Mouse (Mus musculus) cerebellum, adult 18-20 months (tissue): ENCODE measurements around the gene Sirt6.

Experiments used
- DNase-seq, 2 experiments: peaks; one replicate each; pipeline ENCODE4 v3.0.0; 2021

Sirt6 gene

DNA sequence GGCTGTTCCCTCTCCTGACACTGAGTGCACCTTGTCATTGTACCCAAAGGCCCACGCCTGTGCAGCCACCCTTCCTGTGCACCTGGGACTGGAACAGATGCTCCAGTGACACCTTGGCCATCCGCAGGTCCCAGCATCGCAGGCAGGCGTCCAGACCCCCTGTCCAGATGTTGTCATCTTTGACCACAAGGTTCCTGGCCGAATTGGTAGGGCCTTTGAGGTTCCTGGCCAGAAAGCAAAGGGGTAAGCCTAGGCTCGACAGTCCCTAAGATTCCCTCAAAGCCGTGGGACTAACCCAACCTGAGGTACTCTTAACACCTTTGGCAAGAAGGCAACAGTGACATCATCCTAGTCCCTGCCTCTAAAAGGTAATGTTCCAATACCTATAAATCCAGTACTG is 35.0 kb downstream of the Sirt6 start:
- DNase-seq: peak in 1 of 2 experiments; percentile 21

DNA sequence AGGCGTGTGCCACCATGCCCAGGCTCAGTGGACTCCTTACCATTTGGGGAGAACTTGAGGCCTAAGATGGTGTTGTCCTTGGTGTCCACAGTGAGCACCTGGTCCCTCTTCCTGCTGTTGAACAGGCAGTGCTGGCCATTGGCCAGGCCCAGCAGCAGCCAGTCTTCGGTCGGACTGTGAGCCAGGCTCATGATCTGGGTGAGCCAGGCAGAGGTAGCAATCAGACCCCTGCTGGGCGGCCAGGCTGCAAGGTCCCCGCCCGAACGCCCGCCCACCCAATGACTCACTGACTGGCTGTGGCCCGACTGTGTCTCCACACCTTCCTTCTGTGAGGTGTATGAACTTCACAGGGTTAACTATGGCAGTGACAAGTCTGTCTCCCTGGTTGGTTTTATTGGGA is 35.8 kb downstream of the Sirt6 start:
- DNase-seq: peak in 1 of 2 experiments; percentile 54

DNA sequence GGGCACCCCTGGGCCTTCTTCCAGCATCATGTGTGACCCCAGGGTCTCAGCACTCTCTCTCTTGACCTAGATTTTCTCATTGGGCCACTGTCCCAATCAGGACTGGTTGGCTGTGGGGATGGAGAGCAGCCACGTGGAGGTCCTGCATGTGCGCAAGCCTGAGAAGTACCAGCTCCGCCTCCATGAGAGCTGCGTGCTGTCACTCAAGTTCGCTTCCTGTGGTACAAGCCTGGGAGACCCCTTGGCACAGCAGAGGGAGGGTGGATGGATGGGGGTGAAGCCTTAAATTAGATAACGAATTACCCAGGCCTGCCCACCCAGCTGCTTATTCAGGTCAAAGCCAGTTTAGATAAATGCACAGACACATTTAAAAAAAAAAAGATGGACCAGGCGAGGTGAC is 38.9 kb downstream of the Sirt6 start:
- DNase-seq: no peak

DNA sequence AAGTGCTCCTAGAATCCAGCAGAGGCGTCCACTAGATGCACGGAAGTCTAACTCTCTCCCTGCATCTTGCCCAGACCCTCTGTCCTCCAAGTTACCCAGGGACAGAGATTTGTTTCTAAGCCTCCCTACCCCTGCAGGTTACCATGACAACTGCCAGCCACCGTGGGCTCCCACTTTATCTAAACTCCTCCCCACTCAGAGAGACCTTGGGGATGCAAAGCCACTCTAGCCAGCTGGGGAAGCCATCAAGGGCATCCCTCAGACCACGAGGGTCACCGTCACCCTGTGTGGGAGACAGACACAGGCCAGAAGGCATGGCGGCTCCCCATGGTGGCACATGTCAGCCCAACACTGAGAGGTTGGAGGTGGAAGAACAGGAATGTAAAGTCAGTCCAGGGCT is 44.2 kb downstream of the Sirt6 start:
- no peak for DNase-seq

DNA sequence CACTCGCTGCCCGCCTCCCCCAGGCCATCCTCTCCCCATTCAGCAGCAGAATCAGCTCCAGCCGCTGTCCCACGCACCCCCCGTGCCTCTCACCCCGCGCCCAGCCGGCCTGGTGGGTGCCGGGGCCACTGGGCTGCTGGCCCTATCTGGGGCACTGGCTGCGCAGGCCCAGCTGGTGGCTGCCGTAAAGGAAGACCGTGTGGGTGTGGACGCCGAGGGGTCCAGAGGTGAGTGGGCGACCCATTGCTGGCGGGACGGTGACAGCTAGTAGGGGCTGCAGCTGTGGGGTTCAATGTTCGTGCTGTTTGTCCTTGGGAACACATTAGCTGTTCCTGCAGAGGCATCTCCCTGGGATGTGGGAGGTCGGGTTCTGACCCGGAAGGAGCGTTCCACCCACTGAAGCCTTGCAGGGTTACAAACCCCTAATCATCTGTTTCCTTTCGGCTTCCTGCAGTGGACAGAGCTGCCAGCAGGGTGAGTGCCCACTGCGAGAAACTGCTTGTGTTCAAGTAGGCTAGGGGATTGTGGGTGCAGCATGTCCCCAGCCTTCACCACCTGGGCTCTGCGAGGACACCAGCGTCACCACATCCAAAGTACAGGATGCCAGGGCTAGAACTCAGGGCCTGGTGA is 47.0 kb downstream of the Sirt6 start:
- DNase-seq: no peak

DNA sequence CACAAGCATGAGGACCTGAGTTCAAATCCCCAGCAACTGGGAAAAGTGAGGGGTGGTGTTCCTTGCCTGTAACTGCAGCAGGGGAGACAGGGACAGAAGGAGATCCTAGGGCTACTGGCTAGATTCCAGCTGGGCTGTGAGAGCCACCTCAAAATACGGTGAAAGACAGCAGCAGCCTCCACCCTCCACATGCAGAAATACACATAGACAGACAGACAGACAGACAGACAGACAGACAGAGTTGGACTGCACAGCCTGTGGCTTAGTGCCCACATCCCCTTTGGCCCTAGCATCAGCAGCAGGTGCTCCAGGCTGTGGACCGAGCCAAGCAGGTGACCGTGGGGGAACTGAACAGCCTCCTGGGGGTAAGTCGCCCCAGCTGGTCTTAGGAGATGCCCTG is 47.6 kb downstream of the Sirt6 start:
- DNase-seq: peak in 1 of 2 experiments; percentile 58

DNA sequence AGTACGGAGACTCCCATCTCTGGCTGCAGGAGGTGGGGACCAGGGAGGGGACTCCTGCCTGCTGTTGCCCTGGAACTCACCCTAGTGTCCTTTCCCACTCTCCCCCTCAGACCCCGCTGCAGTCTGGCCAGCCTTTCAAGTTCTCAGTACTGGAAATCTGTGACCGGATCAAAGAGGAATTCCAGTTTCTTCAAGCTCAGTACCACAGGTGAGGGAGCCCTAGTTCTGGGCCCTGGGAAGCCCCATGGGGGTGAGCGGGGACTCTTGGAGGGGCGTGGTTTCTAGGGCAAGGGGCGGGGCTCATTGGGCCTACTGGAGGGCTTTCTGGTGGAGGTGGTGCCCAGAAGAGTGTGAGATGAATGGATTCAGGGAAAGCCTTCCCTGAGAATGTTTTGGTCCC is 51.9 kb downstream of the Sirt6 start:
- peak; percentile 65 to 69 for DNase-seq

DNA sequence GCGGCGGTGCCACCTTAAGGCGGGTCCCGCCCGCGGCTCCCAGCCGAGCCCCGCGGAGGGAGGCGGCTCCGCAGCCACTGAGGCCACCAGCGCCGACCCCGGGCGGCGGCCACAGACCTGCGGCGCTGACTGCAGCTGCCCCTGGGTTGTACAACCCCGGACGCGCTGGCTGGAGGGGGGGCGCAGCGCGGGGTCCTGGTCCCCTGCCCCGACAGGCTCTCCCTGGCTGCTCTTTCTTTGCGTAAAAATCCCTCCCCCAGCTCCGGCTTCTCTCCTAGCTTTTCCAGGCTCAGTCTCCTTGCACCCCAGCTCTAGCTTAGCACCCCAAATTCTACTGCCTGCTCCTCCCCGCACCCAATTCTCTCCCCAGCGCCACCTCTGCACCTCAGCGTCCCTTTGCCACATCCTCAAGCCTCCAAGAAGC is 52.4 kb downstream of the Sirt6 start:
- DNase-seq: peak; percentile 69 to 80

DNA sequence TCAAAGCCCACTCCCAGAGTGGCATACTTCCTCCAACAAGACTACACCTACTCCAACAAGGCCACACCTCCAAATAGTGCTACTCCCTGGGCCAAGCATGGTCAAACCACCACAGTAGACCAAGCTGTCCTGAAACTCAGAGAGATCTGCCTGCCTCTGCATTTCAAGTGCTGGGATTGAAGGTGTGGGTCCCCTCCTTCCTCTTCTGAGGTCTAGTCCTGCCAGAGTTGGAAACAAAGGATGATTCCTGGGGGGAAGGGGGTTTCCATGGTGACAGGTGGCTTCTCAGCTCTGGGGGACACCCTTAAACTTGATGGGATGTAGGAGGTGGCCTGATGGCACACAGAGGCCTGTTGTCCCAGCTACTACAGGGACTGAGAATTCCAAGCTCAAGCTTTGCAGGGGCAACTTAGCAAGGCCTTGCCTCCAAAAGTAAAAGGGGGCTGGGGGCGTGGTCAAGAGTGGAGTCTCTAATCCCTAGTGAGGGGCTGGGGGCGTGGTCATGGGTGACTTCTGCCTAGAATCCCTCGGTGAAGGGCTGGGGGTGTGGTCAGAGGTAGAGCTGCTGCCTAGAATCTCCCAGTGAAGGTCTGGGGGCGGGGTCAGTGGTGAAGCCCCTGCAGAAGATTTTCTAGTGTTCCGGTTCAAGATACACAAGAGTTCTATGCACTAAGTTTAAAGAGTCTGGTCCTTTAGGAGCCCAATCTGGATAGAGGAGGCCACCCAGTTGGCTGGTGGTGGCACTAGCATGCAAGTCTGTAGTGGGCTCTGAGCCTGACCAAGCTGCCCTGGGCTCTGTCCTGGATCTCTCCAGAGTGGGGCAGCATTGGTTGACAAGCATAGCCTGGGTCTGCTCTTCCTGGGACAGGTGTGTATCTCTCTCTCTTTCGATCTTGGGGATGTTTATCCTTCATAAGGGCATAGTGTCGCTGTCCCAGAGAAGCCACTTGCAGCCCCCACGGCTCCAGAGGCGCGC is 53.2 kb downstream of the Sirt6 start, which contains the start of gene Tle2:
TSS of gene Tle2 (plus strand) at position 481 of the 976 bp plus-strand sequence.
- peak; percentile 54 to 60 for DNase-seq

DNA sequence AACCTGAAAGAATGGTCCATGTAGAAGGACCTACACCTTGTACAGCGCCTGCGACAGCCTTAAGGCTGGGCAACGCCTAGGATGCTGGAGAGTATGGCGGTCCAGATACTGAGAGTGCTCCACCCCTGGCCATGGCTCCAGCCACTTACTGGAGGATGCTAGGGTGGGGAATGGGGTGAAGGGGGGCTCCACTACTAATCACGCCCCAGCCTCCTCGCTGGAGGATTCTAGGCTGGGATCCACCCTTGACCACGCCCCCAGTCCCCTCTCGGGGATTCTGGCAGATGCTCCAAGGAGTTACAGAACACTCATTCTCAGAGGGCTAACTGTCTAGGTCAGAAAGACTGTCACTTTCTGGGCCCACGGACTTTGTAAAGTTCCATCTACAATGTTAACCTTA is 54.6 kb downstream of the Sirt6 start:
- no peak for DNase-seq

DNA sequence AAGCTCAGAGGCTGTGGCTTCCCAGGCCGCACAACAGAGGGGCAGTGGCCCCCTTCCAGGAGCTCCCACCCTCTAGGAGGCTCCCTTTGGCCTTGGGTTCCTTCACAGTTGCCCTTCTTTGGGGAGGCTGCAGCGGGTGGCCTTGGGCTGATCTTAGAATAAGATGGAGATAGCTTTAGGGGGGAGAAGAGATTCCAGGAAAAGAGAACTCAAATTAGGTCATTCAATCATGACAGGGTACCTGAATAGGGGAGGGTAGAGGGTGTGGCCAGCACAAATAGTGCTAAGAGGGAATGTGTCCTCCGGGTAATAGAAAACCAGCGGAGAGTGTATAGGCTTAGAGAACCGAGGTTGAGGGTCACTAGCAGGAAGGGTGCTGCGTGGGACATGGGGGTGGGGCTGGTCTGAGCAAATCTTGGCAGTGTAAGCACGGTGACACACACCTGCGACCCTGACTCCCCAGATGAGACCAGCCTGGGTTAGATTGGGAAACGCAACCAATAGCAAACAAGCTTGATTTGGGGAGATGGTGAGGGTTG is 55.4 kb downstream of the Sirt6 start:
- peak; percentile 40 to 58 for DNase-seq
